Mouse (Mus musculus) embryonic fibroblast, embryonic 13.5 days (primary cell): ENCODE data around the gene Zfp422. TPM values are rescaled to one million over a fixed set of nuclear protein-coding genes. Genes with fewer than 3 reads are reported as not detected.

ENCODE experiments used
- H3K27ac ChIP-seq: 2 replicates; pipeline ENCODE4 v1.5.1; 2012; ENCODE audit warnings: low read length, control low read depth, inconsistent platforms; ENCODE audit not compliant: insufficient read depth
- H3K4me1 ChIP-seq: 2 replicates; pipeline ENCODE4 v1.6.1; 2011; ENCODE audit warnings: low read length; ENCODE audit not compliant: control insufficient read depth, insufficient read depth
- H3K4me3 ChIP-seq: 2 replicates; pipeline ENCODE4 v1.5.1; 2011; ENCODE audit warnings: mild to moderate bottlenecking, control low read depth, low read length; ENCODE audit not compliant: insufficient read depth
- CTCF ChIP-seq: IDR thresholded peaks from 2 replicates; pipeline ENCODE4 v1.5.1; 2011; ENCODE audit warnings: mild to moderate bottlenecking, control low read depth, low read length, moderate library complexity, borderline replicate concordance; ENCODE audit not compliant: insufficient read depth
- POLR2A ChIP-seq: IDR thresholded peaks from 2 replicates; pipeline ENCODE4 v1.6.1; 2011; ENCODE audit warnings: low read depth, mild to moderate bottlenecking, control low read depth, low read length, moderate library complexity
- polyA plus RNA-seq: library from polyadenylated mRNA; stranded (reverse); fragments of >200 nt; gene quantifications from 2 replicates; pipeline ENCODE4 v1.2.4, GENCODE M21; 2011; ENCODE audit warnings: low read depth; ENCODE audit not compliant: missing spikeins, insufficient read length

Gene Zfp422
- 28.4 and 49.7 TPM in 2 replicates for polyA plus RNA-seq

DNA sequence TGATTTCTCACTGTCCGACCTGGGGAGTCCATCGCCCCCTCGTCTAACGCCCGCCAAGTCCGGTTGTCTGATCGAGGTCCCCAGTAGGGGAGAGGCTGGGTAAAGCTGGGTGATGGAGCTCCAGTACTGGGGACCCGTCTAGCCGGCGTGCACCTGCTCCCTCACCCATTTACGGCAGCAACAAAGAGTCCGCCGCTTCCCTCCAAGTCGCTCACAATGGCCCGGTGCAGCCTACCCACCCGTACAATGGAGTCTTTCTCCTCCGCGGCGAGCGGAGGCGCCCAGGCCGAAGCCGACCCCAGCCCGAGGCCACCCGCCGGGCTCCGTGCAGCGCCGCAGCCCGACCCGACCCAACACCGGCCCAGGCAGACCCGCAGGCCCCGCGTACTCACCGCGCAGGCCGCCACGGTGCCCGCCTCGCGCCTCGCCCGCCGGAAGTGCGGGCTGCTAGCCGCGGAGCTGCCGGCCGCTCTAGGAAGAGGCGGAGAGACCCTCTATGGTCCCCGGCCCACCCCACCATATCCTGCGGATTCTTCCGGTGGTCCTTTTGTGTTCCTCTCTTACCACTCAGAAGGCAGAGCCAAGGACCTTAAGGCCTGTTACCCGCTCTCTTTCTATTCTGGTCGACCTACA lies at the start of gene Zfp422:
Gene Zfp422, minus strand, starts transcription at position 461 of the 633 bp plus-strand sequence.
- H3K27ac ChIP-seq, result no peak within 1 kb of the TSS
- peak within 1 kb of the TSS; percentile 78 for H3K4me3 ChIP-seq
- TF ChIP-seq POLR2A, result peak; percentile 67
- no peak for TF ChIP-seq CTCF
- H3K4me1 ChIP-seq, result no peaks in the 10 kb centered on the region

DNA sequence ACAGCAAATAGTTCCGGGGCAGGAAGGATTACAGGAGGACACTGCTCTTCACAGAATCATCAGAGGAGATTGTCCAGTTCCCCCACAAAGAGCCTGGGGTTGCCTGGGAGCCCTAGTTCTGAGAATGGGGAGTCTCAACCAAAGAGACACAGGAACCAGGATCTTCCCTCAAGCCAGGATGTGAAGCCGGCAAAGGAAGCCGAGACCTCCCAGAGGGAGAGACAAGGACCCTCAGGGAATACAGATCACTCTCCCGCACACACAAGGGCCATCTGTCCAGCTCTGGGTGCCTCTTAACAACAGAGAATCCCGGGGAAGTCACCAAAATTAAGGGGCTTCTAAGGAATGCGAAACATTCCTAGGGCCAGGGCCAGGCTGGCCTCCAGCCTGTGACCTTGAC lies 48.5 kb upstream of the Zfp422 start:
- no peaks in the 10 kb centered on the region for H3K4me1 ChIP-seq
- no peak for TF ChIP-seq POLR2A
- TF ChIP-seq CTCF, result no peak

DNA sequence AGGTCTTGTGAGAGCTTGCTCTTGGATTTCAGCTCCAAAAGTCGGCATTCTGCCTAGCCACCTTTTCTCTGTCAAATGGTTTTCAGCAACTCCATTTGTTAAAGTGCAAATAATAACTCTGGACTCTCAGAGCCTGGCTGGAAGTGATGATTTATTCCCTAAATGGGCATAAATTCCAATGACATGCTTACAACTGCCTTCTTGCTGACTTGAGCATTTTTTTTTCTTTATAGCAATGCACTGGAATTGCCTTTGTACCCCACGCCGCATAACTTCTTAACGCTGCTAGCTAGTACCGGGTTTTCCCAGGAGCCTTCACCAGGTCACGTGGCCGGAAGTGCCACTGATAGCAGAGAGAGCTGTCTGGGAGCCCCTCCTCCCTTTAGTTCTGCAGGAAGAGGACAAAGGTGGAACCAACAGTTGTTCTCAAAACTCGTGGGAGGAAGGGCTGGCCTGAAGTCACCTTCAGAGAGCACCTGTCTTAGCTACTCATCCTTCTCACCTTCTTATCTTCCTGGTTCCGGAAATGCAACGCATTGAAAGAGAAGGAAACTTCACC lies 47.6 kb upstream of the Zfp422 start:
- TF ChIP-seq CTCF (no peak), POLR2A (no peak)
- Histone ChIP-seq H3K4me3 (no peak overlapping the region), H3K4me1 (no peaks in the 10 kb centered on the region), H3K27ac (no peak overlapping the region)

More for the DNA sequence above, 48.5 kb upstream of the Zfp422 start:
- Histone ChIP-seq H3K27ac (no peak overlapping the region), H3K4me3 (no peak overlapping the region)

DNA sequence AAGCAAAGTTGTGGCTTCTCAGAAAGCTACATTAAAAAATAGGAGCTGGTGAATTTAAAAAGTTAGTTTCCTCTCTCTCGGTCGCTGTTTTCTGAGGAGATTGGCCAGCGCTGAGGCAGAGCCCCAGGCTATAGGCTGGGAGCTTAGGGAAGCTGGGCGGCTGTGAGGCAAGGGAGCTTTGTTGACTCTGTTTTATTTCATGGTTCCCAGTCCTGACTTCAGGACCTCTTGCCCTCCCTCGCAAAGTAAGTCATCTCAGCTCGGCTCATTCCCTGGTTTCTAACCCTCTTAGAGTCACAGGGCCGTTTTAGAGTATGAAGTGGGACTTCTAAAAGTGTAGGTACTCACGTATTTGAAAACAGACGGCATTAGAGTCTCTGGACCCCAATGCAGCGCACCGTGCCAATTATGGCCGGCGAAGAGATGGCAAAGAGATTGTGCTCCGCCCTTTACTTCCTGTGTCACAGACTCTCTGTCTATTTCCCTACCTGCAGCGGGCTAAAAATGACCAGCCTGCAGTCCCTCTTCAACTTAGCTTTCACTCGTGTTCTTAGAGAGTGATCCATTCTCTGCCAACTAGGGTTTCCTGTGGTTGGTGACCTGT lies 45.6 kb upstream of the Zfp422 start:
- peak overlapping the region; percentile 58 for H3K4me3 ChIP-seq
- H3K27ac ChIP-seq, result no peak overlapping the region
- H3K4me1 ChIP-seq, result no peaks in the 10 kb centered on the region
- TF ChIP-seq CTCF, result no peak
- no peak for TF ChIP-seq POLR2A

DNA sequence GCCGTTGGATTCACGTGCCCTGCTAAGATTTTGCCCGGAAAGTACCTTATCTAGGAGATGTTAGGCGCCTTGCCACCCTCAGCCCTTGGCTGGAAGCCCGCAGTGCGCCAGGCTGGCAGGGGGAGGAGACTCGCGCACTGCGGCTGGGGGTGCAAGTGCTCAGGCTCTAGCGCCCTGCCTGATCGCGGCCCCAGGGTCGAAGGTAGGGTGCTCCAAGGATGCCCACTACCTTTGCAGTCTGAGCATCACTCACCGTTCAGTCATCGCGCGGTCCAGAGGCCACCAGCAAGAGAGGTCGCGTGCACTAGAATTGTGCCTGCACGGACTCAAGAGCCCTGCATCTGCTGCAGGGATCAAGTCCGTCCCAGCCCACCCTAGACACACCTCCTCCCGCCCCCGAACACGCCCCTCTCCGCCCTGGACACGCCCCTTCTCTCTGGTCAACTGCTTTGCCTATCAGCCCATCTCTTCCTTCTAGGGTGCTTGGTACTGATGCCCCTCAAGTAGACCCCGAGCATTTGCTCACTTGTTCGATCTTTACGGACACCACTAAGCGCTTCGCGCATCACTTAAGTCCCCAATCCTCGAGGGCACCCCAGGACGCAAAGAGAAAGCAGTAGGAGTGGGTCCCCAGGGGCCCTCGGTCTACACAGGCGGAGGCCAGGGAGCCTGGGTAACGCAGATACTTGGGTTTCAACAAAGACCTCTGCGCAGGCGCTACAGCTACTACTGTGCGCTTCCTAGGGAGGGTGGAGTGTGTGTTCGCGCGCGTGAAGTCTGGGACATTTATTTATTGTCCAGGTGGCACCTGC lies 44.9 kb upstream of the Zfp422 start, which contains the start of gene Rassf4:
Gene Rassf4, minus strand, starts transcription at position 482 of the 812 bp plus-strand sequence.
- H3K4me3 ChIP-seq, result peak within 1 kb of the TSS; percentile 58
- H3K27ac ChIP-seq, result no peak within 1 kb of the TSS
- TF ChIP-seq POLR2A (0 out of 2 replicates have a peak, but pooled peaks have one; percentile 44), CTCF (no peak)
- H3K4me1 ChIP-seq, result no peaks in the 10 kb centered on the region

DNA sequence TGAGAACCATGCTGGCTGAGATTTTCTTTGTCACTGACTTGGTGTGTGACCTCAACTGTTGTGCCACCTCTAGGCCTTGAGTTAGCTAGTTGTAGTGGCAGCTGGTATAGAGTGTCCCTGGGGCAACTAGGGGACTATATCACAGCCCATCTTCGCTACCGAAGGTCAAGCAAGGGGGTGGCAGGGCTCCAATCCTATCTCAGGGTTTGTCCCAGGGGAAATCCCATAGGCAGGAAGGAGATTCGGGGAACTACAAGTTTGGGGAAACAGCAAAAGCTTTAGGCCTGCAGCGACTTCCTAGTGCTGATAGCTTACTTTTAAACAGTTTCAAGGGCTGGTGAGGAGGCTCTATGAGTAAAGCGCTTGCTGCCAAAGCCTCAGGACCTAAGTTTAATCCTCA lies 43.5 kb upstream of the Zfp422 start:
- Histone ChIP-seq H3K27ac (no peak overlapping the region), H3K4me3 (no peak overlapping the region), H3K4me1 (no peaks in the 10 kb centered on the region)
- TF ChIP-seq CTCF, result no peak

DNA sequence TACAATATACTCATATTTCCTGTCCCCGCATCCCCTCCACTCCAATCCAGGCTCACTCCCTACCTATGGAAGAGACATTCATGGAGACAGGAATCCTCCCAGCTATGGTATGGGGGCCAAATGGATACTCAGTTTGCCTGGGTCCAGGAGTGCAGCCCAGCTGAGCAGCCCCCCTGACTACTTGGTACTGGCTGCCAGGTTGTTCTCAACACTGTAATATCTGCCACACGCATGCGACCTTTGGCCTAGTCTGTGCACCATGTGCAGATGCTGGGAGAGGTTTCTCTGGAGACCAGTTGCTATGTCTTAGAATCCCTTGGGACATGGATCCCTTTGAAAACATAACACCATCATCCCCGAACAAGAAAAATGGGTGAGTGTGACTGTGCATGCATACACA lies 43.0 kb upstream of the Zfp422 start:
- TF ChIP-seq POLR2A, result no peak
- no peak for TF ChIP-seq CTCF

DNA sequence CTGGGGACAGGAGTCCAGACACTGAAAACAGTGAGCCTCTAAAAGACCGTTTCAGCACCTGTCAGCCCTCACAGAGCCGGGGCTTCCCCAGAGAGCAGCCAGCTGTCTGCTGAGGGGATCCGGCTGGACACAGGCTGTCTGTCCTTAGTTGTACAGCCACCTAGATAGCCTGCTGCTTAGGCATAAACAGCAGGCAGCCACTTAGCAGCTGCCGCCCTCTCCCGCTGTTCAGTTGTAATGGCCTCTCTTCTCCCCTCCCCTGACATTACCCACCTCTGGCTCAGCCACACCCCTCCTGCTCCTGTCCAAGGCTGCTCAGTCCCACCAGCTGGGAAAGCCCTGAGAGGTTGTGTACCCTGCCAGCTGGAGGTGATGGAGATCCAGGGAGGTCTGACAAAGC lies 42.2 kb upstream of the Zfp422 start:
- H3K4me3 ChIP-seq, result no peak overlapping the region
- no peak overlapping the region for H3K27ac ChIP-seq
- H3K4me1 ChIP-seq, result no peaks in the 10 kb centered on the region
- TF ChIP-seq POLR2A, result no peak
- TF ChIP-seq CTCF, result no peak

More for the DNA sequence above, 43.0 kb upstream of the Zfp422 start:
- Histone ChIP-seq H3K4me3 (no peak overlapping the region), H3K4me1 (no peaks in the 10 kb centered on the region), H3K27ac (no peak overlapping the region)

DNA sequence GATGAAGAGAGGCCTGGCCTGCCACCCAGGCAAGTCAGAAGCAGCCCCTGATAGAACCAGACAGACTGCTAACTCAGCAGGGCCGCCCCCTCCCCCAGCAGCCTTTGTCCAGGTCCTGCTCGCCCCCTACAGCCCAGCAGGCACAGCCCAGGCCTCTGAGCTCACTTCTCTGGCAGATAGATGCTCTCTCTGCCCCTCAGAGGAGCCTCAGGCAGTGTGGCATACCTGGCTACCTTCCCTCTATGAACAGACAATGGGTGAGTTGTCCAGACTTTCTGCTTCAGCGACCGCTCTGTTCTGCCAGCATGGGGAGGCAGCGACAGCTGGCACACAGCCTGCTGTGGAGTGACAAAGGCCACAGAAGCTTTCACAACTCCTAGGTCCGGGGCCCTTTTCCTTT lies 41.3 kb upstream of the Zfp422 start:
- Histone ChIP-seq H3K27ac (no peak overlapping the region), H3K4me3 (no peak overlapping the region), H3K4me1 (no peaks in the 10 kb centered on the region)
- TF ChIP-seq CTCF, result no peak
- TF ChIP-seq POLR2A, result no peak

DNA sequence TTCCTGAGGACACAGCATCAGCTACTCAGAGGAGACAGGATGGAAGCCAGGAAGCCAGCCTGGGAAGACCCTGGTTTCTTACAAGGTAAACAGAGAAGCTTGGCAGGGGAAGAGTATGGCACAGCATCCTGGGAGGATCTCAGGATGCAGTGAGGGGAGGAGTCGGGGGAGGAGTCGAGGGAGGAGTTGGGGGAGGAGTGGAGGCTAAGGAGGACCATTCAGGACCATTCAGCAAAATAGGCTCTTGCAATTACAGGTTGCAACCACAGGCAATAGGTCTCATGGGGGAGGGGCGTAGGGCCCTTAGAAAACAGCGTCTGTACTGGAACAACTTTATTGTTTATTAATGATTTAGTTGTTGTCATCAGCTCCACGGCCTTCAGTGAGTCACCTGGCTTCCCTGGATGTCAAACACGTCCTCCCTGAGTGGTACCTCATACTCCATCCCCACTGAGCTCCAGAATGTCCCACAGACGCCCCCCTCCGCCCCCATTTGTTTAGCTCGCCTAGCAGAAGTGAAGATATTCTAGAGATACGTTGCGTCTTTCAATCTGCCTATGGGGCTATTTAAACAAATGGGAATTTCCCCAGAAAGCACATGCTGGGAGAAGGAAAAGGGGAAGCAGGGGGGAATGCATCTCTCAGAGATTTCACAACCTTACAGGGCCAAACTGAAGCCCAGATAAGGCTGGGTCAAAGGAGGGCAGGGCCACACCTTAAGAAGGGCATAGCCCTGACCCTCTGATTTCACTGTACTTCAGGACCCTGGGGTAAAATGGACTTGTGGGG lies 40.1 kb upstream of the Zfp422 start:
- no peak for TF ChIP-seq POLR2A
- no peak for TF ChIP-seq CTCF
- Histone ChIP-seq H3K27ac (no peak overlapping the region), H3K4me3 (no peak overlapping the region), H3K4me1 (no peaks in the 10 kb centered on the region)
